Mouse (Mus musculus): Measurements from ENCODE around the gene Coq5.
A peak's percentile ranks its signal among the peaks of the same experiment; 100 is the strongest.
"Not testable (repeated sequence)": the region's sequence is repeated elsewhere in the genome, so short reads cannot be mapped to it uniquely, and the experiment has no call there.

Gene Coq5

GRCm38 (mm10) chr5:115267469-115268045, 11.9 kb upstream of the Coq5 start:
- DNase-seq = no peak

- no peak for DNase-seq
These were observed 11.2 kb upstream of the Coq5 start for GRCm38 (mm10) chr5:115268266-115268665.

- no peak for DNase-seq
These were observed 9.5 kb upstream of the Coq5 start for GRCm38 (mm10) chr5:115269969-115270368.

- DNase-seq = peak; percentile 62 to 71
These were observed 7.3 kb upstream of the Coq5 start for GRCm38 (mm10) chr5:115271931-115272811.

- DNase-seq = peak; percentile 98 to 99
These were observed 6.5 kb upstream of the Coq5 start, which contains the start of gene Rnf10 for GRCm38 (mm10) chr5:115272812-115273548. Gene Rnf10 (minus strand): TSS chr5:115272898.

GRCm38 (mm10) chr5:115273549-115274135, 5.8 kb upstream of the Coq5 start:
- DNase-seq = no peak

- DNase-seq = no peak
These were observed 5.1 kb upstream of the Coq5 start for GRCm38 (mm10) chr5:115274353-115274752.

- no peak for DNase-seq
These were observed 4.7 kb upstream of the Coq5 start for GRCm38 (mm10) chr5:115274771-115275170.

GRCm38 (mm10) chr5:115275998-115276397, 3.5 kb upstream of the Coq5 start:
- peak; percentile 54 to 62 for DNase-seq

GRCm38 (mm10) chr5:115278053-115278452, 1.4 kb upstream of the Coq5 start:
- DNase-seq = no peak

- no peak for DNase-seq
These were observed 681 bp upstream of the Coq5 start for GRCm38 (mm10) chr5:115278785-115279184.

- peak; percentile 58 for DNase-seq
These were observed 703 bp downstream of the Coq5 start for GRCm38 (mm10) chr5:115280050-115280687.

- peak in 1 of 2 experiments; percentile 28 for DNase-seq
These were observed 5.3 kb downstream of the Coq5 start for GRCm38 (mm10) chr5:115284735-115285134.

- peak; percentile 36 for DNase-seq
These were observed 14.7 kb downstream of the Coq5 start for GRCm38 (mm10) chr5:115294173-115294572.

- DNase-seq = no peak
These were observed 16.9 kb downstream of the Coq5 start for GRCm38 (mm10) chr5:115296347-115296746.

- peak; percentile 72 to 78 for DNase-seq
These were observed 20.7 kb downstream of the Coq5 start for GRCm38 (mm10) chr5:115300035-115300744.

- peak; percentile 100 for DNase-seq
These were observed 21.5 kb downstream of the Coq5 start, which contains the start of gene Dynll1 for GRCm38 (mm10) chr5:115300792-115301614. Gene Dynll1 (minus strand): TSS chr5:115300999.

- DNase-seq = peak in 1 of 2 experiments; percentile 28
These were observed 22.1 kb downstream of the Coq5 start for GRCm38 (mm10) chr5:115301615-115302014.

- DNase-seq = not testable (repeated sequence)
These were observed 22.7 kb downstream of the Coq5 start for GRCm38 (mm10) chr5:115302190-115302589.

GRCm38 (mm10) chr5:115312354-115312753, 32.9 kb downstream of the Coq5 start:
- no peak for DNase-seq

Measured in cerebellum, postnatal 10 days (tissue).